Mouse (Mus musculus): Measurements from ENCODE around the gene Mbd5.
"Not testable (repeated sequence)": the region's sequence is repeated elsewhere in the genome, so short reads cannot be mapped to it uniquely, and the experiment has no call there.

Mbd5 gene

GRCm38 (mm10) chr2:49169766-49170165 is 220.5 kb downstream of the Mbd5 start:
- peak; percentile 54 for DNase-seq

DNA sequence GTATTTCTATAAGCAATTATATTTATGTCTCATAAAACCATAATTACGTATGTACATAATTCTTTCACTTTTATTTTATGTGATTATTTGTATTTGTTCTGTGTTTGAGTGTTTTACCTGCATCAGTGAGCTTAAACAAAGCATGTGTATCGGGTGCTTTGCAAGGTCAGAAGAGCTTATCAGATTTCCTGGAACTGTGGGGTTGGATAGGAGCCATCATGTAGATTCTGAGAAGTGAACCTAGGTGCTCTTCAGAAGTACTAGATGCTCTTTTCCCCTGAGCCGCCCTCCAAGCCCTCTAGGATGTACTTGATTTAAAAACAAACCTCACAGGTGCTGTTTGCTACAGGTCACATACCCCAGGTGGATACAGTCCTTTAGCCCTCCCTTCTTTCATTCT is 227.7 kb downstream of the Mbd5 start:
- no peak for DNase-seq

GRCm38 (mm10) chr2:49190984-49191383 is 241.7 kb downstream of the Mbd5 start:
- DNase-seq: no peak

- no peak for DNase-seq
These were observed 242.4 kb downstream of the Mbd5 start for GRCm38 (mm10) chr2:49191695-49192094.

DNA sequence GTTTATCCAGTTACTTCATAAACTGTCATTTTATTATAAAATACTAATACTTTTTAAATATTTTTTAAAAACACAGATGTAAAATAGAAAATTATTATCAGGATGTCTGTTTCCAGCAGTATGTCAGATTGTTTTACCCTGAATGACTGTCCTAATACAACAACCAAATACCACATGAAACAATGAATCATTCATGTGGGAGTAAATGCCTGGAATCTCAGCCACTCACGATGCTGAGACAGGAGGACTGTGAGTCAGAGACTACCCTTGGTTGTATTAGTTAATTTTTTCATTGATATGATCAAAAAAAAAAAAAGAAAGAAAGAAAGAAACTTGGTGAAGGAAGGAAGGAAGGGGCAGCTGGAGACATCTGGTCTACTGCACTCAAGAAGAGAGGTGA is 254.8 kb downstream of the Mbd5 start:
- no peak for DNase-seq

DNA sequence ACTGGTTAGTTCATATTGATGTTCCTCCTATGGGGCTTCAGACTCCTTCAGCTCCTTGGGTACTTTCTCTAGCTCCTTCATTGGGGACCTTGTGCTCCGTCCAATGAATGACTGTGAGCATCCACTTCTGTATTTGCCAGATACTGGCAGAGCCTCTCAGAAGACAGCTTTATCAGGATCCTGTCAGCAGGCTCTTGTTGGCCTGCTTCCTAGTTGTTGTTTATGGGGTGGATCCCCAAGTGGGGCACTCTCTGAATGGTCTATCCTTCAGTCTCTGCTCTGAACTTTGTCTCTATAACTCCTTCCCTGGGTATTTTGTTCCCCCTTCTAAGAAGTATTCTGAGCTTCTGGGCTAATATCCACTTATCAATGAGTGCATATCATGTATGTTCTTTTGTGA is 256.4 kb downstream of the Mbd5 start:
- not testable (repeated sequence) for DNase-seq

DNA sequence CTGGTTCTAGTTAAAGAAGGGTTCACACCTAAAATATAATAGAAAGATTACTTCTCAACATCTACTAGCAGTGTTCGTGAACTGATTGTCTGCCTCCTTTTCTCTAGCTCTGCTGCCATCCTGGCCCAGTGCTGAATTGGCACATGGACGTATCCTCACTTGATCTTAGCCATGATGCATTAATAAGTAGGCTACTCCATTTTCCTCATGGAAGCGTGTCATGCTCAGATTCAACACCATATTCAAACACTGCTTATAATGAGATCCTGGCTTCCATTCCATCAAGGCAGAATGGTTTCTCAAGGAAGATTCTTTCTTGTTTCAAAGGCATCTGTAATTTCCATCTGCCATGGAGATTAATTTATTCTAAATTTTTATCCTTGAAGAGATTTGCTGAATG is 260.0 kb downstream of the Mbd5 start:
- DNase-seq: no peak

GRCm38 (mm10) chr2:49210408-49210807 is 261.1 kb downstream of the Mbd5 start:
- peak; percentile 36 for DNase-seq

- no peak for DNase-seq
These were observed 280.4 kb downstream of the Mbd5 start for GRCm38 (mm10) chr2:49229725-49230124.

GRCm38 (mm10) chr2:49234064-49234463 is 284.8 kb downstream of the Mbd5 start:
- DNase-seq: no peak

- DNase-seq: no peak
These were observed 292.4 kb downstream of the Mbd5 start for GRCm38 (mm10) chr2:49241715-49242114.

DNA sequence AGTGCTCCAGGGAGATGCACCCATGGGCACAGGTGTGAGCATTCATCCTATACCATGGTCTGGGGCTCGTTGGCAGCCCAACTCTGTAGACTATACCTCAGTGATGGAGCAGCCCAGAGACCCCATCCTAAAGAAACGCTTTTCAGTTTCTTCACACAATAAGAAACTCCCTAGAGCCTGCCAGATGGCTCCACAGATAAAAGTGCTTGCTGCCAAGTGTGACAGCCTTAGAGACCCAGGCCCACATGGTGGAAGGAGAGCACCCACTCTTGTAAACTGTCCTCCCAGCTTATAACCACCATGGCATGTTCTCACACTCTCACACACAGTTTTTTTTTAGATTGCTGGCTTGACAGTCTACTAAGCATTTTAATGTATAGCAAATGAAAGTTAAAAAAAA is 314.8 kb downstream of the Mbd5 start:
- no peak for DNase-seq

- no peak for DNase-seq
These were observed 323.1 kb downstream of the Mbd5 start for GRCm38 (mm10) chr2:49272295-49272967.

- no peak for DNase-seq
These were observed 326.9 kb downstream of the Mbd5 start for GRCm38 (mm10) chr2:49276017-49276722.

- no peak for DNase-seq
These were observed 331.2 kb downstream of the Mbd5 start for GRCm38 (mm10) chr2:49280496-49280895.

DNA sequence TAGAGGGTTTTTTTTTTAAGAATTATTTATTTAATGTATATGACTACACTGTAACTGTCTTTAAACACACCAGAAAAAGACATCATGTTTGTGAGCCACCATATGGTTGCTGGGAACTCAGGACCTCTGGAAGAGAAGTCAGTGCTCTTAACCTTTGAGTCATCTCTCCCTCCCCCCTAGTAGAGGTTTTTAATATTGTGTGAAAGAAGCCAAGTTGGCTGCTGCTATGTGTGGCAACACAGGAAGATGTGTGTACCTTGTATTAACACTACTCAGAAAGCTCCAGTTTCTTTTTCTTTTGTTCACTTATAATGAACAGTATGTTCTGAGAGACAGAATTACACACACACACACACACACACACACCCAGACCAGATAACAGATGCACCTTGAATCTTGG is 334.3 kb downstream of the Mbd5 start:
- DNase-seq: no peak

- DNase-seq: no peak
These were observed 337.7 kb downstream of the Mbd5 start for GRCm38 (mm10) chr2:49286965-49287364.

- no peak for DNase-seq
These were observed 342.4 kb downstream of the Mbd5 start for GRCm38 (mm10) chr2:49291709-49292108.

- DNase-seq: peak; percentile 84
These were observed 363.5 kb downstream of the Mbd5 start for GRCm38 (mm10) chr2:49312629-49313447.

GRCm38 (mm10) chr2:49333594-49333993 is 384.3 kb downstream of the Mbd5 start:
- no peak for DNase-seq

GRCm38 (mm10) chr2:49335267-49335666 is 386.0 kb downstream of the Mbd5 start:
- DNase-seq: no peak

DNA sequence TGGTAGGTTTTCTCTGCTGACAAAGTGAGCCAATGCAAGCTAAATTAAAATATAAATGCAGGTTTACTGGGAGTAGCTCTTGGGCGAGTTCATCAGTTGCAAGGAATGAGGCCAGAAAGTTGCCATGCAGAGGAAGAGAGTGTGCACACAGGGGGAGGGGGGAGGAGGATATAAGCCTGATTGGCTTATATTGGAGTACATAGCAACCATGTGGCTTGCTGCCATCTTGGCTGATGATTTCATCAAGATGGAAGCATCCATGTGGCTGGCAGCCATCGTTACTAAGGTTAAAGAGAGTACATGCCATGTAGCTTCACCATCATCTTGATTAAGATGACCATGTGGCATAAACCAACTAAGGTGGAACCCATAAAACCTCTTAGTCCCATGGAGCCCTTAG is 395.0 kb downstream of the Mbd5 start:
- DNase-seq: no peak

DNA sequence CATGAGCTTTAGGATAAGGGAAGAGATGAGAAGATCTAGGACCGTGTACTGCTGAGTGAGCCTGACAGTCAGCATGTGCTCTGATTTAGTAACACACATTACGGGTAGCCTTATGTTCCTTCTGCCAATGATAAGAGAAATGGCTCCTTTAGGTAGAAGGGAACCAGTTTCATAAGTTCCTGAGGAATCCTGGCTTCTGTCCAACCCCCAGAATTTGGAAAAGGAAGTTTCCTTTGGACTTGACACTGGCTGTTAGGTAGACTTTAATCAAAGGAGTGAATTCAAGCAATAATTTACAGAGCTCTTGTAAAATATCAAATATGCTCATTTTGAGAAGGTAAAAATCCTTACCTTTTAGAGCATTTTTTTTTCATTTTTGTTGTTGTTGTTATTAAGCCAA is 396.5 kb downstream of the Mbd5 start:
- no peak for DNase-seq

- no peak for DNase-seq
These were observed 400.5 kb downstream of the Mbd5 start for GRCm38 (mm10) chr2:49349813-49350212.

Measured in cerebellum, adult 8-10 months (tissue).